Mouse (Mus musculus) megakaryocyte progenitor cell, adult 5-6 weeks (primary cell): ENCODE measurements around the gene Zfp784. TPM values are rescaled to one million over a fixed set of nuclear protein-coding genes. Genes with fewer than 3 reads are reported as not detected.
"Not testable (repeated sequence)": the region's sequence is repeated elsewhere in the genome, so short reads cannot be mapped to it uniquely, and the experiment has no call there.

Experiments
- ATAC-seq: replicated peaks from 2 replicates; pipeline ENCODE4 v1.8.0; 2016; ENCODE audit warnings: mild to moderate bottlenecking, moderate TSS enrichment, inconsistent platforms; ENCODE audit not compliant: poor library complexity
- total RNA-seq, 2 experiments: library from RNA; stranded (forward) in 1 of 2; stranded (reverse) in 1 of 2; fragments of 157-497, 149-512 nt in 1 of 2; fragments of 200-1000 nt in 1 of 2; gene quantifications; 2 replicates each; pipeline versions ENCODE4 v1.2.3 to v1.2.4; 2015 to 2017

The Zfp784 gene
- total RNA-seq, 2 experiments from 2014 or later: 0.72 to 1.6 TPM

- ATAC-seq: no peak
These were observed 17.0 kb downstream of the Zfp784 start for GRCm38 (mm10) chr7:5021197-5021596.

GRCm38 (mm10) chr7:5020685-5021084 lies 17.6 kb downstream of the Zfp784 start:
- 0 out of 2 replicates have a peak, but pooled peaks have one; percentile 5 for ATAC-seq

- ATAC-seq: peak; percentile 79
These were observed 18.1 kb downstream of the Zfp784 start, which contains the start of the genes Zfp865 and Ccdc106 for GRCm38 (mm10) chr7:5020000-5020681. TSS of gene Zfp865 (plus strand) at chr7:5020376. TSS of gene Ccdc106 (plus strand) at chr7:5020553.

- not testable (repeated sequence) for ATAC-seq
These were observed 18.7 kb downstream of the Zfp784 start for GRCm38 (mm10) chr7:5019576-5019975.

GRCm38 (mm10) chr7:5017931-5018330 lies 20.3 kb downstream of the Zfp784 start:
- no peak for ATAC-seq

- no peak for ATAC-seq
These were observed 20.9 kb downstream of the Zfp784 start for GRCm38 (mm10) chr7:5017352-5017751.

GRCm38 (mm10) chr7:5016920-5017319 lies 21.3 kb downstream of the Zfp784 start:
- no peak for ATAC-seq

- no peak for ATAC-seq
These were observed 22.2 kb downstream of the Zfp784 start for GRCm38 (mm10) chr7:5016057-5016456.

- peak; percentile 55 for ATAC-seq
These were observed 22.9 kb downstream of the Zfp784 start, which contains the start of gene Gm44973 for GRCm38 (mm10) chr7:5015118-5016001. TSS of gene Gm44973 (plus strand) at chr7:5015496.

GRCm38 (mm10) chr7:5014251-5015117 lies 23.8 kb downstream of the Zfp784 start, which contains the start of the genes Zfp524 and Fiz1:
TSS of gene Zfp524 (plus strand) at chr7:5014415.
TSS of gene Fiz1 (minus strand) at chr7:5014697.
- ATAC-seq: peak; percentile 67

GRCm38 (mm10) chr7:5012681-5013513 lies 25.3 kb downstream of the Zfp784 start:
- ATAC-seq: no peak

GRCm38 (mm10) chr7:5008229-5008628 lies 30.0 kb downstream of the Zfp784 start:
- ATAC-seq: no peak

- not testable (repeated sequence) for ATAC-seq
These were observed 35.4 kb downstream of the Zfp784 start for GRCm38 (mm10) chr7:5002876-5003275.

- peak; percentile 48; the same call in 1 of the 2 replicates for ATAC-seq
These were observed 38.4 kb downstream of the Zfp784 start for GRCm38 (mm10) chr7:4999876-5000275.

GRCm38 (mm10) chr7:4996934-4997333 lies 41.3 kb downstream of the Zfp784 start:
- no peak for ATAC-seq

GRCm38 (mm10) chr7:4996003-4996895 lies 42.0 kb downstream of the Zfp784 start, which contains the start of gene Zfp579:
TSS of gene Zfp579 (minus strand) at chr7:4996158.
- ATAC-seq: peak; percentile 91

- no peak for ATAC-seq
These were observed 42.8 kb downstream of the Zfp784 start for GRCm38 (mm10) chr7:4995268-4996002.
